Mouse (Mus musculus): ENCODE results near the gene Pip5k1b. TPM values are rescaled to one million over a fixed set of nuclear protein-coding genes. Genes with fewer than 3 reads are reported as not detected.

Gene Pip5k1b
- total and polyA plus RNA-seq, 3 experiments = 4.3 to 18.7 (median 14.2) TPM

- DNase-seq = peak; percentile 60
Observed at GRCm38 (mm10) chr19:24476461-24476860, 79.2 kb downstream of the Pip5k1b start.

- DNase-seq = no peak
Observed at GRCm38 (mm10) chr19:24475281-24475680, 80.4 kb downstream of the Pip5k1b start.

- DNase-seq = no peak
Observed at GRCm38 (mm10) chr19:24472512-24472911, 83.2 kb downstream of the Pip5k1b start.

- no peak for DNase-seq
Observed at GRCm38 (mm10) chr19:24471538-24471937, 84.1 kb downstream of the Pip5k1b start.

- DNase-seq = no peak
Observed at GRCm38 (mm10) chr19:24469216-24469615, 86.5 kb downstream of the Pip5k1b start.

- DNase-seq = no peak
Observed at GRCm38 (mm10) chr19:24468616-24469015, 87.1 kb downstream of the Pip5k1b start.

GRCm38 (mm10) chr19:24463011-24463410 is 92.7 kb downstream of the Pip5k1b start:
- DNase-seq = no peak

- DNase-seq = no peak
Observed at GRCm38 (mm10) chr19:24456591-24457231, 99.0 kb downstream of the Pip5k1b start.

- peak; percentile 63 for DNase-seq
Observed at GRCm38 (mm10) chr19:24455249-24455960, 100.3 kb downstream of the Pip5k1b start.

- no peak for DNase-seq
Observed at GRCm38 (mm10) chr19:24454451-24454850, 101.2 kb downstream of the Pip5k1b start.

- DNase-seq = peak; percentile 22
Observed at GRCm38 (mm10) chr19:24453379-24453778, 102.3 kb downstream of the Pip5k1b start.

GRCm38 (mm10) chr19:24452441-24452898 is 103.2 kb downstream of the Pip5k1b start:
- peak; percentile 20 for DNase-seq

GRCm38 (mm10) chr19:24451626-24452025 is 104.0 kb downstream of the Pip5k1b start:
- no peak for DNase-seq

- DNase-seq = no peak
Observed at GRCm38 (mm10) chr19:24450740-24451139, 104.9 kb downstream of the Pip5k1b start.

- no peak for DNase-seq
Observed at GRCm38 (mm10) chr19:24444322-24444721, 111.3 kb downstream of the Pip5k1b start.

GRCm38 (mm10) chr19:24439715-24440114 is 116.0 kb downstream of the Pip5k1b start:
- no peak for DNase-seq

GRCm38 (mm10) chr19:24434291-24434690 is 121.4 kb downstream of the Pip5k1b start:
- DNase-seq = no peak

- DNase-seq = no peak
Observed at GRCm38 (mm10) chr19:24432447-24432846, 123.2 kb downstream of the Pip5k1b start.

GRCm38 (mm10) chr19:24431381-24431780 is 124.3 kb downstream of the Pip5k1b start:
- no peak for DNase-seq

GRCm38 (mm10) chr19:24428011-24428410 is 127.7 kb downstream of the Pip5k1b start:
- no peak for DNase-seq

- no peak for DNase-seq
Observed at GRCm38 (mm10) chr19:24427258-24427657, 128.4 kb downstream of the Pip5k1b start.

- no peak for DNase-seq
Observed at GRCm38 (mm10) chr19:24426759-24427181, 128.9 kb downstream of the Pip5k1b start.

- DNase-seq = no peak
Observed at GRCm38 (mm10) chr19:24418030-24418429, 137.6 kb downstream of the Pip5k1b start.

- DNase-seq = no peak
Observed at GRCm38 (mm10) chr19:24417659-24418004, 138.0 kb downstream of the Pip5k1b start.

All from adrenal gland, adult 2 months (tissue).